Mouse (Mus musculus): Measurements from ENCODE around the gene Exosc10.
A peak's percentile ranks its signal among the peaks of the same experiment; 100 is the strongest.

The Exosc10 gene

DNA sequence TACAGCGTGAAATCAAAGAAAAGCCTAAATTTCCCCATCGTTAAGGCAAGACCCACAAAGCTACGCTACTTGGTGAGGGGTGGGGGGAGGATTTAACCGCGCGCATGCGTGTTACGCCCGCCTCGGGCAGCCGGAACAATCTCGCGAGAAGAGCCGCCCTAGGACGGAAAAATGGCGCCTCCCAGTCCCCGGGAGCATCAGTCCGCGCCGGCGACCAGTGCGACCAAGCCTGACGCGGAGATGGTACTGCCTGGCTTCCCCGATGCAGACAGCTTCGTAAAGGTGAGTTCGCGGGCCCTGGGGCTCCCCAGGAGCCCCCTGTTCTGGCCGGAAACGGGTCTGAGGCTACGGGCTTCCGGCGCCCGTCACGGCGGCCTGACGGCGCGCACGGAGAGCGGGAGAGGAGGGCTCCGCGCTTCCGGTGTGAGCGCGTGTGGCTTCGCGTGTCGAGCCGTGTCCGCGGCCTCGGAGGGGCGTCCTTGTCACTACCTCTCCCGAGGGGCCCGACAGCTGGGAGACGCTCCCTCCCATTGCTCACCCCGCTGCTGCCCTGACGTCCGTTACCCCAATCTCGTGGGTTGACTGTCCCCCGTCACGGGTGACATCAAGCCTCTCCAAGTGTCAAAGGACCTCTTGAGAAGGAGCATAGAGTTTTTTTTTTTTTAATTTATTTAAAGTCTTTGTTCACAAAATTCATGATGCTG, at the start of gene Exosc10:
Gene Exosc10, plus strand, starts transcription at position 133 of the 704 bp plus-strand sequence.
- DNase-seq = peak; percentile 99

DNA sequence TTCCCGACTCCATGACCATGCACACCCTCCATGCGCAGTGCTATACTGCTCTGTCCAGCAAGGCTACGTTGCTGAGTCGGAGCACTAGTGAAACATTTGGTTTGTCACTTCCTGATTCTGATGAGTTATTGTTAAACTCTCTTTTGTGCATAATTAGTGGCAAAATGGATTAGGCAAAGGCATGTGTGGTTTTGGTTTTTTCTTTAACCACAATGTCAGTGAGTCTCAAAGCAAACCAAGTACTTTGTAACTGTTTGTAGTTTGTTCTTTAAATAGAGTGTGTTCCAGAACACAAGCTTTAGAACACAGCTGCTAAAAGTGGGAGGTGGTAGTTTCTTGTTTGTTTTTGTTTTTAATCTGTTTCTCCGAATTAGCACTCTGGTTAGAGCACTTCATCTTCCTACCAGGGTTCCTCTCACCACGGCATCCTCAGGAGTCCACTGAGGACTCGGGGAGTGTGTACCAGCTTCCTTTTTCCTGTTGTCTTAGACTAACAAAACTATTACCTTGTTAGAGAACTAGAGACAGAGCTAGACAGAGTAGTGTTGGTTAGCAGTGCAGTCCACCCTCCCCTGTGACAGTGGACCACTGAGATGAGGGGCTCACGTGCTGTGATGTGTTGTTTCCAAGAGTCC, 48.7 kb upstream of the Exosc10 start:
- DNase-seq = no peak

DNA sequence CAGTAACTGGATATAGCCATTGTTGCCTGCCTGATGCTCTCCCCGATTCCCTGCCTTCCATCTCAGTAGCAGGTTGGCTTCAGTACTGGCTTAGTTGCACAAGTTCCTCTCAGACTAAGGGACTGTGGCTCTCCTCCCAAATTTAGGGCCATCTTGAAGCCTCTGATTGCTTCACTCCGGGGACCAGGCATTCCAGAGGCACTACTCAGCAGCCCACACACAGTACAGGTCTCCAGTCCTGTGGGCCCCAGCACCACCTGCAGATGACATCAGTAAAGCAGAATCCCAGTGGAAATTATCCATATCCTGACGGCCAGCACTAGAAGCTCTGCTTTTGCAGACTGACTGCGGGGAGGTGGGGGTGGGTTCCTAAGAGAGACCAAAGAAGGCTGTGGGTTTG, 47.5 kb upstream of the Exosc10 start:
- peak; percentile 98 for DNase-seq

DNA sequence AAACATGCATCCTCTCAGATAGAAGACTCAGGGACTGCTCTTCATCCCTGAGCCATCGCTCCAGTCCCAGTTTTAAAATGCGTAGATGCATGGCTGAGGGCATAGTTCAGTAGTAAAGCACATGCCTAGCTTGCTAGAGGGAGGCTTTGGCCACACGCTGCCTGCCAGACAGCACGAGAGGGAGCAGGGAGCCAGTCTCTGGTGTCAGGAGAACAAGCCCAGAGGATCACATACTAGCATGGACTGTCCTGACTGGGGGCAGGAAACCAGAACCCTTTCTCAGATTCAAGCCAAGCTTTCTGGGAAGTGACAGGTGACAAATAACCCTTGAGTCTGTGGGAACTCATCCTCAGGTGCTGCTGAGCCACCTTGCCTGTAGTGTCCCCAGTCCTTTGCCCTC, 46.9 kb upstream of the Exosc10 start:
- DNase-seq = no peak

DNA sequence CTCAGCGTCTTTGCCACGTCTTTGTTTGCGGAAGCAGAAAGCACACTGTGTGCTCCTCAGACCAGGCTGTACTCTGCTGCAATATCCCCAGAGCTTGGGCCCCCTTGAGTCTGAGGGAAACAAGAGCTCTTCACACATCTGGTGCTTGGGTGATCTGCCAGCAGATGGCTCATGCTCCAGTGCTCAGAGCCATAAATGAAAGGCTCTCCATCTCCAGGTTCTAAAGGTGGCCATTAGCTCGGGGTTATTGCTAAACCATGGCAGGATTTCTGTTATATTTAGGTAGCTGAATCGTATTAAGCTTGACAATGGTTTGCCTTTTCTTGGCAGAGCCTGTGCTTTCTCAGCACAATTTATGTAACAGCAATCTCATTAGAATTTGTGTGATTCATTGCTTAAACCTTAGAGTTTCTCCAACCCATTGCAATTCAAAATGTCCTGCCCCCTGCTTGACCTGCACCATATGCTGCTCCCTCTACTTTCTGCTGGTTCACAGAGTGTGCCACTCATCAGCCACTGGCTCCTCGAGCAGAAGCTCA, 45.1 kb upstream of the Exosc10 start:
- DNase-seq = peak; percentile 96

DNA sequence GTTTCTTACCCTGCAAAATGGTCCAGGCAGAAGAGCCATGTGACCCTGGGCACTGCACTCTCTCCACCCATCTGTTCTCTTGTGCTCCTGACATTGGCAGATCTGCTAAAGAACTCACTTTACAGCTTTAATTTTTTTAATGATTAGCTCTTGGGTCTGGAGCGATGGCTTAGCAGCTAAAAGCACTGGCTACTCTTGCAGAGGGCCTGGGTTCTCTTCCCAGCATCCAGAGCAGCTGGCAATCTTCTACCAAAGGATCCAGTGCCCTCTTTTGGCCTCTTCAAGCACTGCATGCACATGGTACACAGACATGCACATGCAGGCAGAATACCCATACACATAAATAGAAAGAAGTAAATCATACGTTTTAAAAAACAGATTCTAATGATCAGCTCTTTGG, 42.9 kb upstream of the Exosc10 start:
- no peak for DNase-seq

DNA sequence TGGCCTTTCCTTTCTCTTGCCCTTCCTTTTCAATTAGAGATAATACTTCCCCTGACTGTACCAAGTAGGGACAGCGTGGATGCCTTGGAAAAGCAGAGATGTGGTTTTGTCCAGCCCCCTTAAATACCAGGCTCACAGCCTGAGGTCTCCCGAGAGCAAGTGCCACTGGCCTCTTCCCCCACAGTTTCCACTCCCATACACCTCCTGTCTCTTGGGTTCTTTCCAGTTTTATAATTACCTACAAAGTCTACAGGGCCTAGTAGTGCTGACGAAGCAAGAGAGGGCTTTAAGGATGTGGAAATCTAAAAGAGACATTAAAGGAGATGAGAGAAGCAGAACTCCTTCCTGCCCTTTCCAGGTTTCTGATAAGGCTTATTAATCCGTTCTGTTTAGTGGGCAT, 40.4 kb upstream of the Exosc10 start:
- DNase-seq = no peak

DNA sequence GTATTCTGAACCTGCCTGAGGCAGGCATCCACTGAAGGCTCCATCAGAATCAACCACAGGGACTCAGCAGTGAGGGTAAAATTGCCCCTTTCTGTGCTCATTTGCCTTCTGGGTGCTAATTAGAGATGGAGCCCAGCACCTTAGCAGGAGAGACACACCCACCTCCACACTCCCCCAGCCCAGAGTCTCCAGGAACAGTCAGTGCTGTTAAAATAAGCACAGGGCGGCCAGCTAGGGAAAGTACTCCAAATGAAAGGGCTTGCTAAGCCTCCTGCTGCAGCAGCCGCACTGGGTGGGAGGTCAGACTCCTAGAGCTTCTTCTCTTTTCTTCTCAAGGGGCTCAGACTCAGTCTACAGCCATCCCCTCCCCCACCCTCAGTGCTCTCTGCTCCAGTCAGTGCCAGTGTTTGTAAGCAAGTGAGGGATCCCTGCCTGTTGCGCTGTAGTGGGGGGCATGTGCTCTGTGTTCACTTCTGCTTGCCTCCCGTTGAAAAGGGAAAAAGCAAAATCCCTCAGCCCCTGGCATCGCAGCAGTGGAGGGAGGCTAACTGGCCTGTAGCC, 39.9 kb upstream of the Exosc10 start:
- no peak for DNase-seq

DNA sequence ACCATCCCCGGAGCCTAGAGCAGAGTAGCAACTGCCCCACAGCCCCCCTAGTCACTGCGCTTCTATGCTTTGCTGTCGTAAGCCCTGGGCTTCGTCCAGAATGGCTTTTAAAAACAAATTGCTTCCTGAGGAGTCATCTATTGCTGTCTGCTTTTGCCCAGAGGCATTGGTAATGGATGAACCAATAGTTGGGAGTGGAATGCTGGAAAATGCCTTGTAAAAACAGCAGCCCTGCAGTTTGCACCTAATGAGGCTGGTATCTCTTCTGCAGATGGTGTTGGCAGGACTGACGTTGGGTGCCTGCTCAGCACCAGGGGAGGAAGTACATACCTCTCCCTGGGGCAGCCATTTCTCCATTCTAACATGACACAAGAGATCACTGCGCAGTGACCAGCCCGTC, 34.7 kb upstream of the Exosc10 start:
- DNase-seq = no peak

DNA sequence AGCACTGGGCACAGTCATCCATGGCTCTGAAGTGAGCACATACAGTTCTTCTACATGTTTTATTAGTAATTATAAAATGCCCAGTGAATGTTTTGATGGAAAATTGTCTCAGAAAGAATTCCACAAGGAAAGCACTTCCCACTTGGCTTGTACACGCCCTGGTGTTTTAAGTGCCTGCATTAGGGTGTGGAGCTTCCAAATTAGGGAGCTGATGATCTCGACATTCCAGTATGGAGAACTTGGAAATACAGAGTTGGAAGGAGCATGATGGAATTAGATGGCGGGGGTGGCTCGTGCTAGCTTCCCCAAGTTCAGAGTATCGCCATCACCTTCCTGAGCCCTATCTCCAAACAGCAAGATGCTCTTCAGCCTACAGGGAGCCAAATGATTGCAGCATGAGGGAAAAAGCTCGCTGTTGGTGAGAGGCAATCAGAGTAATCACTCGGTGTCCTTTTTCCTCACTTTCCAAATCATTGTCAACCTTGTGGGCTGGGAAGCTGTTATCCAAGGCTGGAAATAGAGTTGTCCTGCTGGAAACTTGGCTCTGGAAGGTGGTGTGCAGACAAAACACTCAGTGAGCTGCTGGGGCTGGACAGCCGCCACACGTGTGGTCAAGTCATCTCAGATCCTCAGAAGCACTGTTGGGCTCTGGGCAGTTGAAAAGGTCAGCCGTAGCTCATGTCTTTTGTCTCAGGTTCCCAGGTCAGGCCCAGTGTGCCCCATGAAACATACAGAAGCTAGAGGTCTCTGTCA, 30.9 kb upstream of the Exosc10 start:
- DNase-seq = peak; percentile 95

DNA sequence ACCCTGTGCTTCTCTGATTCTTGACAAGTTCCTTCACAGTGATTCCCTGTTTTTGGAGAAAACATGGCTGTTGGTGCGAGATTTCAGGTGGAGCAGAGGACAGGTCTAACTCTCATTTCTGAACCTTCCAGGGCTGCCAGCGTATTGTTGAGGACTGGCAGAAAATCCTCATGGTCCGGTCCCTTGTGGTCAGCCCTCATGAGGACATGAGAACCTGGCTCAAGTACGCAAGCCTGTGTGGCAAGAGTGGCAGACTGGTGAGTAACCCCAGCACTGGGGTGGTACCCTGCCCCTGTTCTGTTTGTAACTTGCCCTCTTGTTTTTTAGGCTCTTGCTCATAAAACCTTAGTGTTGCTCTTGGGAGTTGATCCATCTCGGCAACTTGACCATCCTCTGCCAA, 27.9 kb upstream of the Exosc10 start:
- no peak for DNase-seq

DNA sequence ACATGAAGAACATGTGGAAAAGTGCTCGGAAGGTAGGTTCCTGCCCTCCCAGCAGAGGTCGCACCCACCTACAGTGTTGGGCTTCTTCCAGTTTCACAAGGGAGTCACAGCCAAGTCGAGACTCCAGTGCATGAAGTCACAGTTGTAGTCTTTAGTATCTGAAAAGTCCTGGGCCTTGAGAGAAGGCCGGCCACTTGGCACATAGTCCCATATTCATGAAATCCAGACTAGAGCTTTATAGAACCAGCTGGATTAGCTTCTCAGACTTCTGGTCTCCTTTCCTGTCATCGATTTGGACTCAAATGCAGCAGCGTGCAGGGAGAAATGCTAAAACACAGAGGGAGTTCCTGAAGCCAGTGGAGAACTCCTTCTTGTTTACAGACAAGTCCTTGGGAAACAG, 27.5 kb upstream of the Exosc10 start:
- peak; percentile 93 for DNase-seq

DNA sequence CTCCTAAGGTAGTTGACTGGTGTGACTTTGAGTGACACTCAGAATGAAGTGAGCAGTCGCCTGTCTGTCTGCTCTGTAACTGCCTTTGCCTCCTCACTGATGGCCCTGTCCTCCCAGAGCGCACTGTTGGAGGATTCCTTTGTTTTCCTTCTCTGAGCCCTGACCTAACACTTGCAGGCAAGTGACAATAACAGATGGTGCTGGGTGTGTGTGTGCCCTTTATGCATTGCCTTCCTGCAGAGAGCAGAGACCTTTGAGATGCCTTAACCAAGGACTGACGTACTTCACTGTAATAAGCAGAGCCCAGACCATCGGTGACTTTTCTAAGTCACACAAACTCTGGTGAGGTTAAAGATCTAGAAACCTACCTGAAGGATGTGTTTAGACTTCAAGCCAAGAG, 26.9 kb upstream of the Exosc10 start:
- no peak for DNase-seq

DNA sequence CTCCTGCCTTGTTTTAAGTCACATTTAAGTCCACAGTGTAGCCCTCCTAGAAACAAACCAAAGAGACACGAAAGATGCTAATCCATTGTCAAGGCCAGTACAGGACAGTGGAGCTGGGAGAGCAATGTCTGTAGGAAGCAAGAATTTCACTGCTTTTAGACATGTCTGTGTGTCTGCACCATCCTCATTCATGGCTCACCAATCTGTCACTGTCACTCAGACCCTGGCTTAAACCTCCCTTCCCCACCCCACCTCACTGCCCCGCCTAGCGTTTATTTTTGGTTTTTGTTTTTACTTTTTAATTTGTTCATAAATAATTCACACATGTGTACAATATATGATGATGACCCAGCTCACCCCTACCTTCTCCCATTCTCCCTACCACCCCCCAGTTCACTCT, 25.7 kb upstream of the Exosc10 start:
- no peak for DNase-seq

DNA sequence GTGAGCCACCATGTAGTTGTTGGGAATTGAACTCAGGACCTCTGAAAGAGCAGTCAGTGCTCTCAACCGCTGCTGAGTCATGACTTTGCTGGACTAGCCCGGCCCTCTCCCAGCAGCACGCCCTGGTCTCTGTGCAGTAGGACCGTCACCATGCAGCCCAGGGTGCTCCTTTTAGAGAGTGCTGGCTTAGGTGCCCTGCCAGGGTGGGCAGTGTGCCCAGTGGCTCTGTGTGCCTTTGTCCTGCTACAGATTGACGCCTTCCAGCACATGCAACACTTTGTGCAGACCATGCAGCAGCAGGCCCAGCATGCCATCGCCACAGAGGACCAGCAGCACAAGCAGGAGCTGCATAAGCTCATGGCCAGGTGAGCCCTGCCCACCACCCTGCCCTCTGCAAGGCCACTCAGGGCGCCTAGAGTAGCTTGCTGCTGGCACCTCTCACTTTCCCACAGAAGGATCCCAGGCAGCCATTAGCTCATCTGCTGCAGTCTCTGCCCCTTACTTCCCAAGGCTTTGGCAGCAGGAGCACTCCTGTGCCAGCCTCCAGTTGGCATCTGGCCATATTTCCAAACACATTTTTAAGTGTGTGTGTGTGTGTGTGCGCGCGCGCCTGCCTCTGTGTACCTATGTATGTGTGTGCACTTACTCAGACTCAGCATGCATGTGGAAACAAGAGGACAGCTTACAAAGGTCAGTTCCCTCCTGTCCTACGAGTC, 24.5 kb upstream of the Exosc10 start:
- peak; percentile 97 for DNase-seq

DNA sequence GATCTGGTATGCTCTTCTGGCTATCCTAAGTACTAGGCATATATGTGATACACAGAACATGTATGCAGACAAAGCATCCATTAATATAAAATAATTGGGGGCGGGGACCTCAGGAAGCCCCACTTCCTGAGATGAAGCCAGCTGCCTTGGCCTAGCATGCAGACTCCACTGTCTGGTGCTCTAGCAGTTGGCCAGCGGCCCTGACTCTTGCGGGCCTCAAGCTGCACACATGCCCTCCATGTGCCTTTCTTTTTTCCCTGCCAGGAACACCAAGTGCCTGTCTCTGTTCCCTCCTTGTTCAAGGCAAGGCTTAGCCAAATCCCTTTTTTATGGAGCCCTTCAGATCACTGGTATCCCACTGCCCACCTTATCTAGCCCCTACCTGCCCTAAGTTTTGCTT, 22.4 kb upstream of the Exosc10 start:
- no peak for DNase-seq

DNA sequence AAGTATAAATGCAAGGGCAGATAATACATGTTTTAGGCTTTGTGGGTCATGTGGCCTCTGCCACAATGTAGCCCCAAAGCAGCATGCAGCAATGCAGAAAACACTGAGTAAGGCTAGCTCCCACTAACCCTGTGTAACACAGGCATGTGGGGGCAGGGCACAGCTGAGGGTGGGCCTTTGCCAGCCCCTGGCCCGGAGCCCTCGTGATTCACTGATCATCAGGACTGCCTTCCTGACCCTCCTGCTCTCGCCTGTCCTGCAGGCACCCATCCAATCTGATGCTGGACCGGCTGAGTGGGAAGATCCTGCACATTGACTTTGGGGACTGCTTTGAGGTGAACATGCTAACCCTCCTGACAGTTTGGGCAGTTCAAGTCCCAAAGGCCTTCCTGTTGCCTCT, 9.1 kb upstream of the Exosc10 start:
- no peak for DNase-seq

DNA sequence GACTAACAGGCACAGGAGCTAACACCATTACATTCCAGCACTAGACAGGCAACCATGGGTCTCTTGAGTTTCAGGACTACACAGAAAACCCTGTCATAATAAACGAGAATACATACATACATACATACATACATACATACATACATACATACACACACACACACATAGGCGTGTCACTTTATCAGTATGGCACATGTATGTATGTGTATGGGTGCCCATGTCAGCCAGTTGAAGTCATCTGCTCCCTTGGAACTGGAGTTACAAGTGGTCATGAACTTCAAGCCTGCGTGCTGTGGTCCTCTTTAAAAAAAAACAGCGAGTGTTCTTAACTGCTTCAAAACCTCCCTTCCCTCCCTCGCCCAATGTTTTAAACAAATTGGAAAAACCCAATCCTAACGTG, 463 bp upstream of the Exosc10 start:
- DNase-seq = no peak

DNA sequence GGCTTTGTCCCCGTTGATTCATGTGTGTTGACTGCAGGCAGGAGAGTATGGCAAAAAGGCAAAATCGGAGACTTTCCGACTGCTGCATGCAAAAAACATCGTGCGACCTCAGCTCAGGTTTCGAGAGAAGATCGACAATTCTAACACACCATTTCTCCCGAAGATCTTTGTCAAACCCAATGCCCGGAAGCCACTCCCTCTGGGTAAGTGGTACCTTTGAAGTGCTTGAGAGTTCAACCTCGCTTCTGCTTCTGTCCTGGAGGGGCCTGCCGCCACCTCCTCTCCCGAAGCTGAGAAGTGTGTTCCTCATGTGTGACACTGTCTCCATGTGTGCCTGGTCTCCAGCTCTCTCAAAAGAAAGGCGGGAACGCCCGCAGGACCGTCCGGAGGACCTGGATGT, 4.4 kb downstream of the Exosc10 start:
- DNase-seq = no peak

DNA sequence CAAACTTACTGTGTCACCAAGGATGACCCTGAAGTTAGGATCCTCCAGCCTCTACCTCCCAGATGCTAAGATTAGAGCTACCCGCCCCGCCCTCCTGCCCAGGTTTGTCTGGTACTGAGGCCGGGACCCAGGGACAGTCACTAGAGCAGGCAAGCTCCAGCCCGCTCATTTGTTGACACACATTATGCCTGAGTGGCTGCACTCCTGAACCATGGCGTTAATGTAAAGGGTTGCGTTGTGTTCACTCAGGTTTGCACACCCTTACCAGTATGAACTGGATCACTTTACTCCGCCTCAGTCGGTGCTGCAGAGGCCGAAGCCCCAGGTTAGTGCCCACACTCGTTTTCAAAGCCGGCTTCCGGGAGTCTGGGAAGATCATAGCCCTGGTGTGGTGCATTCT, 5.4 kb downstream of the Exosc10 start:
- DNase-seq = peak; percentile 83

DNA sequence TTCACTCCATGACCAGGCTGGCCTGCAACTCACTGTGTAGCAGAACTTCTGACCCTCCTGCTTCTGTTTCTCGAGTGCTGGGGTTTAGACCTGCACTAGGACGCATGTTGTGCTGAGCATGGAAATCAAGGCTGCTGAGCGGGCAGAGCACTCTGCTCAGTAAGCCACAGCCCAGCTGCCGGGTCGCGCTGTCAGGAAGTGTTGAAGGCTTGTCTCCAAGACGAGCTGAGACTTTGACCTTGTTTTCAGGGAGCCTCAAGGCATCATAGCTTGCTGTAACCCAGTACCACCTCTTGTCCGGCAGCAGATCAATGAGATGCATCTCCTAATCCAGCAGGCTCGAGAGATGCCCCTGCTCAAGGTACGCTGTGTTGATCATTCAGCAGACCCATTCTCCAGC, 11.9 kb downstream of the Exosc10 start:
- no peak for DNase-seq

DNA sequence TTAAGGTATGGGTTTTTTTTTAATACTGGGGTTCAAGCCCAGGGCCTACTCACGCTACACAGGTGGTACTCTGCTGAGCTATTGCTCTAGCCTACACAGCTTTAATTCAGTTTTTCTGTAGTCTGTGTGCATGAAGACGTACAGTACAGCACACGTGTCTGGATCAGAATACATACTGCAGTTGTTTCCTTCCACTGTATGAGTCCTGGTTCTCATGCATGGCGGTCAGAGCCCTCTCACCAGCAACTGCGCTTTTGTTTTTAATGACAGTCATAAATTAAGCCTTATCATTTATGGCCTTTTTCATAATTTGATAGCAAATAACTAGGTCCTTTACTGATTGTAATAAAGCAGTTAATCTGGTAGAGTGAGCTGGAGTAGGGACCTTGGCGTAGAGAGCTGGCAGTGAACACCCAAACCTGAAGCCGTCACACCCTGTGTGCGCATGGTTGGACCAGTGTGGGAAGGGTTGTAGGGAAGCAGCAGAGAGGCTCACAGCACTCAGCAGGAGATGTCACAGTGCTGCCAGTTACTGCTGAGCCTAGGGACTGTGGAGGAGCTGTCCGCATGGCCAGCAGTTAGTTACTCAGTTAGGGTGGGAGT, 12.6 kb downstream of the Exosc10 start:
- no peak for DNase-seq

DNA sequence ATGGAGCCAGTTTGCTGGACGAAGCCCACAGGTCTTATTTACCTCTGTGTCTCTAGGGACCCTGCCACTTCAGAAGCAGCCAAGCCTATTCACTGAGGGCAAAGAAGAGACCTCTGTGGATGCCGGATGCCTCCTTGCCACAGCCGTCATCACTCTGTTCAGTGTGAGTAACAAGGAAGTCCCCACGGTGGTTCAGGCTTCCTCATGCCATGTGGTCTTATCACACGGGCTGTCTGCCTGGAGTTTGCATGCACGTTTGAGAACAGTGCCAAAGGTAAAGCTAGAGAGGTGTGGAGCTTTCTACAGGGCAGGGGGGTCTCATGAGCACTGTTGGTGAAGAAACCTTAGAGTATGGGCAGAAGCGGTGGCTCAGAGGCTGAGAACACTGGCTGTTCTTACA, 15.0 kb downstream of the Exosc10 start:
- DNase-seq = no peak

Data from heart, adult 11 months (tissue).